Mouse (Mus musculus): ENCODE measurements around the gene Krt31.

Gene Krt31

DNA sequence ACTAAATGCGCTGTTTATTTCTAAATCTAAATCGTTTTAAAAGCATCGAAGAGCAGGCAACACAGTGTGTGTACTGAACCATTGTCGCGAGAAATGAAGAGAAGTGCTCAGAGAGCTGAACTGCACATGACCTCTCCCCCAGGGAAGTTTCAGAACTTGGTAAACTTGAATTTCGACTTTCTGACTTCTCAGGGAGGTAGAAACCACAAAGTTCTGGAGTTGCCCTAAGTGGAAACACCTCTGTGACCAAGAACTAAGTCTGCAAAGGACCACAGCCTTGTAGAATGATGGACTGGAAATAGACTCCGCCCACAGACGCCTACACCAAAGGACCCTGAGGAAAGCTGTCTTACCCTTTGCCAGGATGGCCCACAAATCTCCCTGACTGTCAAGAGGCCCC is 44.4 kb downstream of the Krt31 start:
- no peak for DNase-seq (ENCODE audit: low read depth, low spot score)

GRCm38 (mm10) chr11:100004846-100005245 is 45.5 kb downstream of the Krt31 start:
- DNase-seq (ENCODE audit: low read depth, low spot score): no peak

GRCm38 (mm10) chr11:99999091-99999490 is 51.3 kb downstream of the Krt31 start:
- DNase-seq (ENCODE audit: low read depth, low spot score): no peak

All from c-Kit-negative CD71-positive TER-119-positive erythroid progenitor cells, embryonic 14.5 days (primary cell).